Mouse (Mus musculus): Measurements from ENCODE around the gene Gm15446.
"Not testable (repeated sequence)": the region's sequence is repeated elsewhere in the genome, so short reads cannot be mapped to it uniquely, and the experiment has no call there.

Gm15446 gene

DNA sequence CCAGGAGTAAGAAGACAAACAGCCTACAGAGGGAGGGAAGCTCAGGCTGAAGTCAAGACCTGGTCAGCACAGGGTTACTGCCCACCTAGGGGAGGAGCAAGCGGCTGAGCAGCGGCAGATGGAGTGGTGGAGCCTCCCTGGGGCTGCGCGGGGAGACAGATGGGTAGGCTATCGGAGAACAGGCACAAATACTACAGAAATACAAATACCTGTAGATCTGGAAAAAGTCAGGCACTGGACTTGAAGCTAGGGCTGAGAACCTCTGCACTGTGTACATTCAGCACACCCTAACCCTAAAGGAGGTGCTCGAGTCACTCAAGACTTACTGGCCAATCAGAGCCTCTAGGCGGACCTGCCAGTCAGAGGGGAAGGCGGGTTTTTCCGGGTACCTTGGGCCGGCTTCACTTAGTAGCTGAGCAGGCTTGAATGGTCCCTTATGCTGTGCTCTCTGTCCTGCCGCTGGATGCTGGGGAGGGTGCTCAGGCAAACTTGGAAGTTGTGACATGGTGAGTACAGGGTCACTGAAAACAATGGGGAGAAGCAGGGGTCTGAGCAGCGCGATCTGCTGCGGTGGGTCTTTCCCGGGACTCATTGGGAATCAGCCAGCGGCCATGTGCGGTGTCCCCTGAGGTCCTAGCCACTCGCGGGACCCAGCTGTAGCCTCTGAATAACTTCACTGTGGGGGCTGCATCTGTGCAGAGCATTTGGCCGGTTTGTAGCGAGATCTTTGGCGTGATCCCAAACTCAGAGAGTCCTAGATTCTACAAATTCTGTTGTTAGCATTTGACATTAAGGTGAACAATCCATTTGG is at the start of gene Gm15446:
Gene Gm15446, plus strand, starts transcription at position 140 of the 811 bp plus-strand sequence.
- peak; percentile 18 for DNase-seq (ENCODE audit: extremely low spot score, low read depth, low spot score)

DNA sequence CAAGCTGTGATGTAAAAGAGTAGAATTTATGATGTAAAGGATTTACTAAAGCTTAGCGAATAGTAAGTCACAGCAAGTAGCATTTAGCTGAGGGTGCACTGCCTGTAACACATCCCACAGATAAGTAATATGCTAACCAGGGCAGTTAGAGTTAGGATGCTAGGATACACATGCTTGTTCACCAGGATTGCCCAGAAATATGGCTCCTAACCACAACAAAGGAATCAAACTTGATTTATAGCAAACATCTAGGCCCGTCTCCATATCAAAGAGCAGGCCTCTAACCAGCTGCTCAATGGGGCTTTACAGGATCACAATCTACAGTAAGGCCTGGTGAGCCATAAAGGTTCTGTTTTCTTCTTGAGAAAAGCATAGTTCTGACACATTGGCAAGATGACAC is 929 bp downstream of the Gm15446 start:
- DNase-seq (ENCODE audit: extremely low spot score, low read depth, low spot score): not testable (repeated sequence)

DNA sequence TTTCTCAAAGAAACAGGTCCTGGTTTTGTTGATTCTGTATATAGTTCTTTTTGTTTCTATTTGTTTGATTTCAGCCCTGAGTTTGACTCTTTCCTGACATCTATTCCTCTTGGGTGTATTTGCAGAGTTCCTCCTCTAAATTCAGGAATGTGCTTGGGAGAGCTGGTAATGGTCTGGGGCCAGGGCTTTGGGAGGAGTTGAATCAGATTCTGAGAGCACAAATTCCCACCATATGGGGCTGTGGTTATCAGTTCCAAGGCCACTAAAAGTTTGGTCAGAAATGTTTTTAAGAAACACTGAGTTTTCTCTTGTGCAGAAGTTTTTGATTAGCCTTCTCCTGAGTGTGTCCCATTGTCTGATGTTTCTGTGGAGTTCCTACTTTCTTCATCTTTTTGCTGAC is 1.7 kb downstream of the Gm15446 start:
- DNase-seq (ENCODE audit: extremely low spot score, low read depth, low spot score): no peak

DNA sequence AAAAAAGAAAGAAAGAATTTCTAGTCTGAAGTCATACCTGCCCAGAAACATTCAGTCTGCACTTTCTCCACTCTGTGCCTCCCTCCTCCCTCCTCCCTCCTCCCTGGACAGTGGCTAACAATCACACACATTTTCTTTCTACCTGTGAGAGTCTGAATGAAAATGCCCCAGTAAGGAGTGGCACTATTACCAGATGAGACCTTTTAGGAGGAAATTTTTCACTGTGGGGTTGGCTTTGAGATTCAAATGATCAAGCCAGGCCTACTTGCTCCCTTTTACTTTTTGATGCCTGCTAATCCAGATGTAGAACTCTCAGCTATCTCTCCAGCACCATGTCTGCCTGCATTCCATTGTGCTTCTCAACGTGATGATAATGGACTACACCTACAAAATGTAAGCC is 27.1 kb downstream of the Gm15446 start:
- no peak for DNase-seq (ENCODE audit: extremely low spot score, low read depth, low spot score)

DNA sequence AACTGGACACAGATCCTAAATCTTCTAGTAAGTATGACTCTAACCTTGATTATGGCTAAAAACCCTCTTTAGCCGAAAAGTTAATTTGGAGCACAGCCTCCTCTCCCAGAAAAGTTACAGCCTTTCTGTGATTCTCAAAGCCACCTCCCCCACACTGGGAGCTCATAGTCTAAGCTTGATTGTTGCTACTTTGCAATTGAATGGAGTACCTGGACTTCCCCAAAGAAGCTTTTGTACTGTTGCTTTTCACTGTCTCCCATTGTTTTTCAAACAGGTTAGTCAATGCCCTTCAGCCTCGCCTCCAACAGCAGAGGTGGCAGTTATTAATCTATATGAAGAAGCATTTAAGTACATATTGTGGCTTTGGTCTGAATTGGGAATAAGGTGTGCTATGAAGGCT is 57.5 kb downstream of the Gm15446 start:
- DNase-seq (ENCODE audit: extremely low spot score, low read depth, low spot score): not testable (repeated sequence)
